Mouse (Mus musculus): ENCODE data around the gene 4933427D14Rik. TPM values are rescaled to one million over a fixed set of nuclear protein-coding genes. Genes with fewer than 3 reads are reported as not detected.

Gene 4933427D14Rik
- polyA plus RNA-seq, 2 experiments = 11.1 to 19.2 TPM

DNA sequence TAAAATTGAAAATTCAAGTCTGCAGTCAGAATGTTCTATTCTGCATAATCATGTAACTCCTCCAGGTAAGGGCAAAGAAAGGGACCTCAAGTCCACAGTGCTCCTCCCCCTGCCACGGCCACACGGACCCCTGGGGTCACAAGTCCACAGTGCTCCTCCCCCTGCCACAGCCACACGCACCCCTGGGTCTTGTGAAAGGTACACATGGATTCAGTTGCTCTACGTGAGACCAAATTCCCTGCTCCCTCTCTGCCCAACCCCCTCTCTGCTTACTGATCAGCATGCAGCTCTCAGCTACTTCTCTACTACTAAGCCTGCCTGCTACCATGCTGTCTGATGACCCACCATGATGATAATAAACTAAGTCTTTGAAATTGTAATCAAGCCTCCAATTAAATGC is 37.4 kb downstream of the 4933427D14Rik start:
- 80% methylated on average over 4 of the region's 4 CpGs for WGBS
- no peak overlapping the region for H3K4me2 ChIP-seq (replicated peaks; ENCODE audit: low read depth, low read length, severe bottlenecking)
- H3K27me3 ChIP-seq (ENCODE audit: control insufficient read depth, insufficient read depth, low read length) = no peaks in the 10 kb centered on the region
- no peak for TF ChIP-seq POLR2A (IDR thresholded peaks at IDR 0.05; ENCODE audit: borderline replicate concordance, extremely low read depth, insufficient read depth, insufficient read length)
- H3K36me3 ChIP-seq (ENCODE audit: control insufficient read depth, insufficient read depth, low read length) = peaks cover 64% of the 10 kb centered on the region
- DNase-seq (ENCODE audit: low spot score) (no peak), ATAC-seq (ENCODE audit: low FRiP score, low read depth) (no peak)
- H3K27ac ChIP-seq (replicated peaks; ENCODE audit: low read depth, low read length) = no peak overlapping the region
- H3K9ac ChIP-seq (ENCODE audit: low read depth, low read length, severe bottlenecking) = no peak overlapping the region
- no peak overlapping the region for H3K4me3 ChIP-seq (replicated peaks; ENCODE audit: low read length)
- H3K4me1 ChIP-seq (ENCODE audit: control insufficient read depth, insufficient read depth, low read length) = no peaks in the 10 kb centered on the region
- no peaks in the 10 kb centered on the region for H3K9me3 ChIP-seq (ENCODE audit: control insufficient read depth, low read length)

DNA sequence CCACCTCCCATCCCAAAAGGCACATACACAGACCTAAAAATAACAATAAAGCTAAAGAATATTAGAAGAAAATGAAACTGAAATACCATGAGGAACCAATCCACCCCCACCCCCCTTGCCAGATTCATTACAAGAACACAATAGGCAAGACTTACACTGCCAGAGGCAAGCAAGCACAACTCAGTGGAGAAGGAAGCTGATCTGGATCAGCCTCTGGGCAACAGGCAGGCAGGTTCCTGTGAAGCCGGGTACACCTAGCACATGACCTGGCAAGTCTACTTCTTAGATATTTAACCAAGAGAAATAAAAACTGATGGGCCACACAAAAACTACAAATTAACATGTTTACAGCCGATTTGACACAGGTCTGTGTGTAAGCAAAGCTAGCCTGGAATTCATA is 44.1 kb downstream of the 4933427D14Rik start:
- H3K9ac ChIP-seq (ENCODE audit: low read depth, low read length, severe bottlenecking) = no peak overlapping the region
- no peaks in the 10 kb centered on the region for H3K4me1 ChIP-seq (ENCODE audit: control insufficient read depth, insufficient read depth, low read length)
- H3K36me3 ChIP-seq (ENCODE audit: control insufficient read depth, insufficient read depth, low read length) = peaks cover 71% of the 10 kb centered on the region
- H3K27ac ChIP-seq (replicated peaks; ENCODE audit: low read depth, low read length) = no peak overlapping the region
- no peaks in the 10 kb centered on the region for H3K9me3 ChIP-seq (ENCODE audit: control insufficient read depth, low read length)
- ATAC-seq (ENCODE audit: low FRiP score, low read depth) (no peak), DNase-seq (ENCODE audit: low spot score) (no peak)
- TF ChIP-seq POLR2A (IDR thresholded peaks at IDR 0.05; ENCODE audit: borderline replicate concordance, extremely low read depth, insufficient read depth, insufficient read length) = no peak
- H3K27me3 ChIP-seq (ENCODE audit: control insufficient read depth, insufficient read depth, low read length) = no peaks in the 10 kb centered on the region
- WGBS = 70% methylated on average over 2 of the region's 2 CpGs
- no peak overlapping the region for H3K4me3 ChIP-seq (replicated peaks; ENCODE audit: low read length)
- H3K4me2 ChIP-seq (replicated peaks; ENCODE audit: low read depth, low read length, severe bottlenecking) = no peak overlapping the region

DNA sequence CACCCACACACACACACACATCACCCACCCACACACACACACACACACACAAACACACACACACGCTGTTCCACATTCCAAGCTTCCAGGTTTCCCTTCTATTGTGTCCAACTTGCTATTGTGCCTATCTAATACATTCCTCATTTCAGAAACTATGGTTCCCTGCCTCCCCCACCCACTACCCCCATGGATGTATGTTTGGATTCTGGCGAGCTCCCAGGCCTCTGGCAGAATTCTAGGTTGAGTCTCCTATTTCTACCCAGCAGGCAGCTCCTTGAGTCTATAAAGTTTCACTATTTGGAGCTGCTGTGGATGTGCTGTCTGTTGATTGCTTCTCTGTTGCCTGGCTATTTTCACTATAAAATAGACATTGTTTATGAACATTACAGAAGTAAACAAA is 50.6 kb downstream of the 4933427D14Rik start:
- no peak overlapping the region for H3K27ac ChIP-seq (replicated peaks; ENCODE audit: low read depth, low read length)

DNA sequence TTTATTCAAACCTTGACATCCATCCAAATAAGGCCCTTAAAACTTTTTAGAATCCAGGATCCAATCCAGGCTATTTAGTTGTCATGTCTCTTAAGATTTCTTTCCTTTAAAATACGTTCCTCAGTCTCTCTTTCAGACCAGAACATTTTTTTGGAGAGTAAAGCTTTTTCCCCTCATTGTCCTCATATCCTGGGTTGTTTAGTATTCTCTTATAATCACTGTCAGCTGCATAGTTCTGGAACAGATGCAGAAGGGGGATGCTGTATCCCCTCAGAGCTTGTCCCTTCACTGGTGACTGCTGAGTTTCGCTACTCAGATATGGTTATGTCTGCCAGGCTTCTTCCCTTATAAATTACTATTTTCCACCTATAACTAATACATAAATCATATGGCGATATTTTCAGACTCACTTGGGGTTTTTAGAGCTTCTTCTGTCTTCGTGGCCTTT is 51.3 kb downstream of the 4933427D14Rik start:
- Histone ChIP-seq H3K36me3 (ENCODE audit: control insufficient read depth, insufficient read depth, low read length) (peaks cover 46% of the 10 kb centered on the region), H3K27me3 (ENCODE audit: control insufficient read depth, insufficient read depth, low read length) (no peaks in the 10 kb centered on the region), H3K9ac (ENCODE audit: low read depth, low read length, severe bottlenecking) (no peak overlapping the region), H3K9me3 (ENCODE audit: control insufficient read depth, low read length) (no peaks in the 10 kb centered on the region), H3K27ac (replicated peaks; ENCODE audit: low read depth, low read length) (no peak overlapping the region), H3K4me2 (replicated peaks; ENCODE audit: low read depth, low read length, severe bottlenecking) (no peak overlapping the region), H3K4me1 (ENCODE audit: control insufficient read depth, insufficient read depth, low read length) (no peaks in the 10 kb centered on the region), H3K4me3 (replicated peaks; ENCODE audit: low read length) (no peak overlapping the region)
- no peak for TF ChIP-seq POLR2A (IDR thresholded peaks at IDR 0.05; ENCODE audit: borderline replicate concordance, extremely low read depth, insufficient read depth, insufficient read length)
- DNase-seq (ENCODE audit: low spot score) = no peak
- 84% methylated on average over 4 of the region's 4 CpGs for WGBS
- no peak for ATAC-seq (ENCODE audit: low FRiP score, low read depth)

More for the DNA sequence above, 50.6 kb downstream of the 4933427D14Rik start:
- no peak overlapping the region for H3K9ac ChIP-seq (ENCODE audit: low read depth, low read length, severe bottlenecking)
- whole genome bisulfite sequencing = 69% methylated on average over 2 of the region's 2 CpGs
- H3K4me3 ChIP-seq (replicated peaks; ENCODE audit: low read length) = no peak overlapping the region
- DNase-seq (ENCODE audit: low spot score) = no peak
- H3K36me3 ChIP-seq (ENCODE audit: control insufficient read depth, insufficient read depth, low read length) = peaks cover 49% of the 10 kb centered on the region
- H3K9me3 ChIP-seq (ENCODE audit: control insufficient read depth, low read length) = no peaks in the 10 kb centered on the region
- no peaks in the 10 kb centered on the region for H3K27me3 ChIP-seq (ENCODE audit: control insufficient read depth, insufficient read depth, low read length)
- no peak overlapping the region for H3K4me2 ChIP-seq (replicated peaks; ENCODE audit: low read depth, low read length, severe bottlenecking)
- no peak for TF ChIP-seq POLR2A (IDR thresholded peaks at IDR 0.05; ENCODE audit: borderline replicate concordance, extremely low read depth, insufficient read depth, insufficient read length)
- no peaks in the 10 kb centered on the region for H3K4me1 ChIP-seq (ENCODE audit: control insufficient read depth, insufficient read depth, low read length)
- ATAC-seq (ENCODE audit: low FRiP score, low read depth) = no peak

DNA sequence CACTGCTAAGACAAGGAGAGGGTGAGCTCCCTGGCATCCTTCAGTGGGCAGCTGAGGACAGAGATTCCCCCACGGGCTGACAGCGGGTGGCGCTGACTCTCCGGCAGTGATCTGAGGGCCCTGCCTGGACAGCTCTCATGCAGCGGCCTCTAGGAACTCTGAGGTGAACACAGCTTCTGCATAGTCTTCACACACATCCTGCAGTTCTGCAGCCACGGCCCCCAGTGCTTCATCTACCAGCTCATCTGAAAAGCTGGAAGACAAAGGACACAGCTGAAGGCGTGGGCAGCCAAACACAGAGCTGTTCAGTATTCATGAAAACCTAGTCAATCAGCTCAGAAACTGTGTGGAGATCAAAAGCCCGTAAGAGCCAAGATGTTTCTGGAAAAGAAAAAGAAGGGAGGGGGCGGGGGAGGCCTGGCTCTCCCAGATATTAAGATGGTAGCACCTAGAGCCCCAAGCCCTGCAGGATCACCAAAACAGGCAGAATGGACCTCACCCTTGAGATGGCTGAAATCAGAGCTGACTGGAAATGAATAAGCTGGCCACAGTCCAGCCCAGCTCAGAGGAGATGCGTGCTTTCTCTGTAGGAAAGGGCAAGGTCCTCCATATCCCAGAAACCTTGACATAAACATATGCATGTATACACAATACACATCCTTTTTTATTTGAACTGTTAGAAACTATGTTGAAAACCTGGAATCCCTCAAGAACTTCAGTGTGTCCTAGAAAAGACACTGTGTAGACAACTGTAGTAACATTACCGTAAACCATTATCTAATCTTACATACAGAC is 51.9 kb downstream of the 4933427D14Rik start:
- TF ChIP-seq POLR2A (IDR thresholded peaks at IDR 0.05; ENCODE audit: borderline replicate concordance, extremely low read depth, insufficient read depth, insufficient read length) = no peak
- H3K9ac ChIP-seq (ENCODE audit: low read depth, low read length, severe bottlenecking) = no peak overlapping the region
- WGBS = 80% methylated on average over 11 of the region's 11 CpGs
- H3K27me3 ChIP-seq (ENCODE audit: control insufficient read depth, insufficient read depth, low read length) = no peaks in the 10 kb centered on the region
- no peak for DNase-seq (ENCODE audit: low spot score)
- H3K4me2 ChIP-seq (replicated peaks; ENCODE audit: low read depth, low read length, severe bottlenecking) = no peak overlapping the region
- H3K27ac ChIP-seq (replicated peaks; ENCODE audit: low read depth, low read length) = no peak overlapping the region
- H3K36me3 ChIP-seq (ENCODE audit: control insufficient read depth, insufficient read depth, low read length) = peaks cover 45% of the 10 kb centered on the region
- no peak; the same call in 1 of the 2 replicates for ATAC-seq (ENCODE audit: low FRiP score, low read depth)
- no peaks in the 10 kb centered on the region for H3K9me3 ChIP-seq (ENCODE audit: control insufficient read depth, low read length)
- no peak overlapping the region for H3K4me3 ChIP-seq (replicated peaks; ENCODE audit: low read length)
- no peaks in the 10 kb centered on the region for H3K4me1 ChIP-seq (ENCODE audit: control insufficient read depth, insufficient read depth, low read length)
